In genomic region chr13:74062378-74063128, GRCm38 (mm10) we compare ENCODE assay signal across 8 mouse cellular contexts. TPM values are rescaled to one million over a fixed set of nuclear protein-coding genes. Genes with fewer than 3 reads are reported as not detected.
DNase-seq lines count a peak whose midpoint lies in the region; ATAC-seq and TF ChIP-seq lines count a peak whose summit lies in the region.

No protein-coding gene starts in this region.

- peak; percentile 20 for TF ChIP-seq POLR2A in embryonic fibroblast, embryonic 13.5 days (IDR thresholded peaks at IDR 0.05; ENCODE audit: low read depth, low read length)

- H3K27me3 ChIP-seq in lung, embryonic 16.5 days (ENCODE audit: control insufficient read depth, insufficient read depth, low read depth, low read length), result no peaks in the 10 kb centered on the region
- no peaks in the 10 kb centered on the region for H3K27me3 ChIP-seq in intestine, postnatal 0 days (replicated peaks; ENCODE audit: control insufficient read depth, insufficient read depth, low read length)
- H3K27me3 ChIP-seq in neural tube, embryonic 15.5 days (replicated peaks), result no peaks in the 10 kb centered on the region

- ATAC-seq in lung, embryonic 16.5 days (ENCODE audit: low read depth), result no peak
- ATAC-seq in intestine, postnatal 0 days, result no peak
- no peak for ATAC-seq in neural tube, embryonic 15.5 days (ENCODE audit: low FRiP score)

- H3K4me3 ChIP-seq in lung, embryonic 16.5 days (ENCODE audit: low read length), result peak overlapping the region; percentile 87
- H3K4me3 ChIP-seq in embryonic fibroblast, embryonic 13.5 days (ENCODE audit: insufficient read depth, low read length), result peak overlapping the region; percentile 67
- peak overlapping the region; percentile 93 for H3K4me3 ChIP-seq in intestine, postnatal 0 days (ENCODE audit: low read depth, low read length)
- H3K4me3 ChIP-seq in neural tube, embryonic 15.5 days (replicated peaks), result peak overlapping the region; percentile 96

- no peak for TF ChIP-seq CTCF in embryonic fibroblast, embryonic 13.5 days (IDR thresholded peaks at IDR 0.05; ENCODE audit: borderline replicate concordance, insufficient read depth, low read length)
- TF ChIP-seq CTCF in intestine, postnatal 0 days (IDR thresholded peaks at IDR 0.05; ENCODE audit: low read depth), result no peak

- 25% methylated on average over 10 of the region's 11 CpGs for WGBS in lung, embryonic 16.5 days
- 26% methylated on average over 10 of the region's 11 CpGs for WGBS in intestine, postnatal 0 days
- WGBS in neural tube, embryonic 15.5 days, result 33% methylated on average over 11 of the region's 11 CpGs

- peaks cover 3% of the 10 kb centered on the region; the same call in 1 of the 2 replicates for H3K36me3 ChIP-seq in lung, embryonic 16.5 days (ENCODE audit: control insufficient read depth, insufficient read depth, low read length)
- H3K36me3 ChIP-seq in intestine, postnatal 0 days (ENCODE audit: control insufficient read depth, insufficient read depth), result no peaks in the 10 kb centered on the region
- H3K36me3 ChIP-seq in neural tube, embryonic 15.5 days, result peaks cover 4% of the 10 kb centered on the region; the same call in 1 of the 2 replicates

- DNase-seq in lung, postnatal 14 days, result no peak
- no peak for DNase-seq in yolk sac, embryonic 10.5 days (ENCODE audit: low spot score)
- DNase-seq in embryo, embryonic 10 days (ENCODE audit: low spot score), result no peak
- no peak for DNase-seq in adrenal gland, postnatal 14 days

- H3K27ac ChIP-seq in lung, embryonic 16.5 days (ENCODE audit: low read length), result no peak overlapping the region; the same call in 1 of the 2 replicates
- no peak overlapping the region for H3K27ac ChIP-seq in embryonic fibroblast, embryonic 13.5 days (ENCODE audit: insufficient read depth, low read length)
- H3K27ac ChIP-seq in intestine, postnatal 0 days (ENCODE audit: low read depth, low read length), result peak overlapping the region; percentile 74; the same call in 1 of the 2 replicates
- H3K27ac ChIP-seq in neural tube, embryonic 15.5 days (replicated peaks), result no peak overlapping the region

- H3K9ac ChIP-seq in lung, embryonic 16.5 days (ENCODE audit: low read length), result peak overlapping the region; percentile 91
- peak overlapping the region; percentile 72; the same call in 1 of the 2 replicates for H3K9ac ChIP-seq in intestine, postnatal 0 days (ENCODE audit: low read depth, low read length)
- peak overlapping the region; percentile 76; the same call in 1 of the 2 replicates for H3K9ac ChIP-seq in neural tube, embryonic 15.5 days (replicated peaks)

- H3K4me1 ChIP-seq in lung, embryonic 16.5 days (replicated peaks; ENCODE audit: control insufficient read depth, insufficient read depth, low read length), result no peaks in the 10 kb centered on the region
- no peaks in the 10 kb centered on the region for H3K4me1 ChIP-seq in embryonic fibroblast, embryonic 13.5 days (ENCODE audit: control insufficient read depth, insufficient read depth, low read length)
- H3K4me1 ChIP-seq in intestine, postnatal 0 days (replicated peaks; ENCODE audit: control insufficient read depth, insufficient read depth, low read length), result no peaks in the 10 kb centered on the region
- 0 out of 2 replicates have a peak, but pooled peaks cover 2% of the 10 kb centered on the region for H3K4me1 ChIP-seq in neural tube, embryonic 15.5 days

- no peaks in the 10 kb centered on the region for H3K9me3 ChIP-seq in lung, embryonic 16.5 days (ENCODE audit: control insufficient read depth, low read length)
- no peaks in the 10 kb centered on the region for H3K9me3 ChIP-seq in intestine, postnatal 0 days (ENCODE audit: control insufficient read depth)
- H3K9me3 ChIP-seq in neural tube, embryonic 15.5 days (replicated peaks), result no peaks in the 10 kb centered on the region

- H3K4me2 ChIP-seq in lung, embryonic 16.5 days (ENCODE audit: low read depth, low read length), result peak overlapping the region; percentile 70
- peak overlapping the region; percentile 70 for H3K4me2 ChIP-seq in intestine, postnatal 0 days (replicated peaks; ENCODE audit: low read depth)
- peak overlapping the region; percentile 67 for H3K4me2 ChIP-seq in neural tube, embryonic 15.5 days

RNA-seq across cellular contexts. Expression of gene Cep72, which starts 0.5 kb away (rescaled TPM):
- 14.9 and 15.8 TPM in 2 replicates for polyA plus RNA-seq in lung, embryonic 16.5 days (2015; fragmentation: Nextera tagmentation; extraction: Ambion mirVana)
- polyA plus RNA-seq in embryonic fibroblast, embryonic 13.5 days (2011; ENCODE audit: insufficient read length, low read depth, missing spikeins), result 5.8 and 8.1 TPM in 2 replicates
- 4.1 and 6.5 TPM in 2 replicates for polyA plus RNA-seq in intestine, postnatal 0 days (2015; fragmentation: Nextera tagmentation; extraction: Ambion mirVana)
- 7.5 and 7.9 TPM in 2 replicates for polyA plus RNA-seq in neural tube, embryonic 15.5 days (2015; fragmentation: Nextera tagmentation; extraction: Ambion mirVana)
- total RNA-seq in adrenal gland, postnatal 14 days (2021), result 2.9 and 4.0 TPM in 2 replicates

RNA-seq across cellular contexts. Expression of gene Tppp, which starts 53.3 kb away (rescaled TPM):
- 1.3 and 1.7 TPM in 2 replicates for polyA plus RNA-seq in lung, embryonic 16.5 days (2015; fragmentation: Nextera tagmentation; extraction: Ambion mirVana)
- polyA plus RNA-seq in embryonic fibroblast, embryonic 13.5 days (2011; ENCODE audit: insufficient read length, low read depth, missing spikeins), result 0.13 TPM in 1 of 2 replicates, not detected in the other
- polyA plus RNA-seq in intestine, postnatal 0 days (2015; fragmentation: Nextera tagmentation; extraction: Ambion mirVana), result 3.2 and 3.4 TPM in 2 replicates
- polyA plus RNA-seq in neural tube, embryonic 15.5 days (2015; fragmentation: Nextera tagmentation; extraction: Ambion mirVana), result 11.0 and 12.1 TPM in 2 replicates
- total RNA-seq in adrenal gland, postnatal 14 days (2021), result 8.5 and 9.9 TPM in 2 replicates

RNA-seq across cellular contexts. Expression of gene Slc9a3, which starts 58.7 kb away (rescaled TPM):
- polyA plus RNA-seq in lung, embryonic 16.5 days (2015; fragmentation: Nextera tagmentation; extraction: Ambion mirVana), result not detected in 2 replicates
- not detected in 2 replicates for polyA plus RNA-seq in embryonic fibroblast, embryonic 13.5 days (2011; ENCODE audit: insufficient read length, low read depth, missing spikeins)
- 21.9 and 25.3 TPM in 2 replicates for polyA plus RNA-seq in intestine, postnatal 0 days (2015; fragmentation: Nextera tagmentation; extraction: Ambion mirVana)
- polyA plus RNA-seq in neural tube, embryonic 15.5 days (2015; fragmentation: Nextera tagmentation; extraction: Ambion mirVana), result 0.23 and 0.46 TPM in 2 replicates
- 0.37 TPM in 1 of 2 replicates, not detected in the other for total RNA-seq in adrenal gland, postnatal 14 days (2021)

Comparison
In these comparisons a context has a peak if more than half of its experiments do, and no peak if none do; other contexts are left out.
1. RNA of gene Slc9a3, which starts 58.7 kb away (polyA plus RNA-seq): 21.9 to 25.3 TPM in intestine, postnatal 0 days; 0.23 to 0.46 TPM in neural tube, embryonic 15.5 days, not detected in lung, embryonic 16.5 days and not detected in embryonic fibroblast, embryonic 13.5 days; every median in the first group is over 10 times any median in the second.
2. Peak in every context shown above with its lines, with median percentiles within 50 percentile points of each other: H3K4me2 ChIP-seq, H3K4me3 ChIP-seq and H3K9ac ChIP-seq.